Mouse (Mus musculus) bone marrow, adult 2 months (tissue): Measurements from ENCODE around the gene Evx1. TPM values are rescaled to one million over a fixed set of nuclear protein-coding genes. Genes with fewer than 3 reads are reported as not detected.
"Not testable (repeated sequence)": the region's sequence is repeated elsewhere in the genome, so short reads cannot be mapped to it uniquely, and the experiment has no call there.

Experiments used
- H3K27ac ChIP-seq: fragments of 200-500 bp; 2 replicates; pipeline ENCODE4 v1.5.1; 2012; ENCODE audit warnings: low read depth, mild to moderate bottlenecking, control low read depth, inconsistent platforms, low read length; ENCODE audit not compliant: control insufficient read depth, poor library complexity, insufficient read depth
- H3K4me1 ChIP-seq: fragments of 200-500 bp; 2 replicates; pipeline ENCODE4 v1.6.1; 2011; ENCODE audit warnings: low read length; ENCODE audit not compliant: control insufficient read depth, insufficient read depth
- H3K4me3 ChIP-seq: fragments of 200-500 bp; replicated peaks from 2 replicates; pipeline ENCODE3; 2011; ENCODE audit warnings: mild to moderate bottlenecking, low read depth, low read length, control low read depth; ENCODE audit not compliant: control insufficient read depth
- CTCF ChIP-seq: fragments of 200-500 bp; IDR thresholded peaks from 2 replicates; pipeline ENCODE4 v1.5.1; 2011; ENCODE audit warnings: low read length, control low read depth; ENCODE audit not compliant: control insufficient read depth, insufficient read depth
- POLR2A ChIP-seq: fragments of 200-500 bp; IDR thresholded peaks from 2 replicates; pipeline ENCODE4 v1.6.1; 2011; ENCODE audit warnings: low read depth, mild to moderate bottlenecking, control low read depth, low read length, borderline replicate concordance; ENCODE audit not compliant: control insufficient read depth
- WGBS: fragments of 180-500 bp; shearing (Covaris S2); methylation state at CpG from one replicate; pipeline ENCODE4 v1.1.7; 2018; 5-methylcytosine and 5-hydroxymethylcytosine counted together
- polyA plus RNA-seq: library from polyadenylated mRNA; stranded (reverse); fragments of >200 nt; gene quantifications from 2 replicates; pipeline ENCODE4 v1.2.4, GENCODE M21; 2011; ENCODE audit warnings: low replicate concordance; ENCODE audit not compliant: missing spikeins, insufficient read depth, insufficient read length

The Evx1 gene
- polyA plus RNA-seq, 1 experiment = not detected

DNA sequence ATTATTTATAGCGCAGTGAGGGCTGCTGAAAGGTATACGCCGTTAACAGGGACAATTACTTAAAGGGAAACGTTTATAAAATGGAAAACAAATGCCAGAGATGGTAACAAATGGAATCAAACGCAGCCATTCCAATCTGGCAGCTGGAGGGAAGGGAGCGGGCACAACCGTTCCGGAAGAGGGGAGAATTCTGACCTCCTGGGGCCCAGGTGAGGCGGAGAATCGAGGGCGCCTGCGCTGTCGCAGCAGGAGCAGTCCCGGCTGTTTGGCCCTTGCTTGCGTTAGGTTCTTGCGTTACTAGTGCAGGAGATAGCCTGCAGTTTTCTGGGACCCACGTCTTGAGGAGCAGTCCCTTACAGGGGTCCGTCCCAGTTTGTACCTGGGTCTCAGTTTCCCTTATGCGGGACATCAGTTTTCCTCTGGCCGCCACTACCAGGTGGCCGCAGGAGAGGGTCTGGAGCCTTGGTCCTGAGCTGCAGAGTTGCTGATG is 8.6 kb downstream of the Evx1 start:
- TF ChIP-seq POLR2A (no peak), CTCF (no peak)
- no peak overlapping the region for H3K27ac ChIP-seq
- WGBS = 11% methylated on average over 21 of the region's 21 CpGs
- H3K4me3 ChIP-seq = no peak overlapping the region
- no peaks in the 10 kb centered on the region for H3K4me1 ChIP-seq

DNA sequence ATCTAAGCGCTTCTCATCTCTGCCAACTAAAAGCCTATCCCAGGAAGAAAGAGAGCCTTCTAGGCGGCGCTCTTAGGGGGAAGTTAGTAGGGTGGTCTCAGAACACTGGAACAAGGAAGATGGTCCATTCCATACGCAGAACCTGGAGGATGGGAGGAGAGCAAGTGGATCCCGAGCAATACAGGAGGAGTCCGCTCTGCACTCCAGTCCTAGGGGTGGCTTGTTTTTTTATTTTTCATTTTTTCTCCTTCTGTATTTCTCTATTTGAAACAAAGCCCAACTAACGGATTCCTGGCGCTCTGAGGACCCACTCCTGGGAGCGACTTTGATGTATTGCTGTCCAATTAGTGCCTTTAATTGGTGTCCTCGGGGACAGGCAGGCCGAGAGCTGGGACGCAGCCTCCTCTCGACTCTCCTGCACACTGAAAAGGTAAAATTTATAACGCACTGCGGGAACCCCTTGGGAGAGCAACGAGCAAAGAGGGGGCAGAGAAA is 9.5 kb downstream of the Evx1 start:
- H3K4me3 ChIP-seq = no peak overlapping the region
- H3K4me1 ChIP-seq = no peaks in the 10 kb centered on the region
- 12% methylated on average over 16 of the region's 16 CpGs for WGBS
- no peak overlapping the region for H3K27ac ChIP-seq
- TF ChIP-seq POLR2A (no peak), CTCF (no peak)

DNA sequence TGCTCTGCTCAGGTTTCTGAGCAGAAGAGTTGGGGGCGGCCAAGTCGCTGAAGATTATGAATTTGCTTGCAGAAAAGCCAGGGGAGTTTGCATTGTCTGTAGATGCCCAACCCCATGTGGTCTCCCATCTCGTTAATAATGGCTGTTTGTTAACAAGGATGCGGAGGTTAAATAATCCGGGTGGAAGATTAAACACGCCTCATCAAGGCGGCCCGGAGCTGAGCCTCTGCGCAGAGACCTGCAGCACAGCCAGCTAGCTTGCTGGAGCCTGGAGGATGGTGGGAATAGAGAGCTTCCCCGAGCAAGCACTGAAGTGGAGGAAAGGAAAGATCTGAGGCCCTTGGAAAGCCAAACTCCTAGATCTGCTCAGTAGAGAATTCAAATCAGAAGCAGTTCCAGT is 10.0 kb downstream of the Evx1 start:
- Histone ChIP-seq H3K4me3 (no peak overlapping the region), H3K4me1 (no peaks in the 10 kb centered on the region), H3K27ac (no peak overlapping the region)
- TF ChIP-seq POLR2A (no peak), CTCF (no peak)
- WGBS = 31% methylated on average over 10 of the region's 10 CpGs

DNA sequence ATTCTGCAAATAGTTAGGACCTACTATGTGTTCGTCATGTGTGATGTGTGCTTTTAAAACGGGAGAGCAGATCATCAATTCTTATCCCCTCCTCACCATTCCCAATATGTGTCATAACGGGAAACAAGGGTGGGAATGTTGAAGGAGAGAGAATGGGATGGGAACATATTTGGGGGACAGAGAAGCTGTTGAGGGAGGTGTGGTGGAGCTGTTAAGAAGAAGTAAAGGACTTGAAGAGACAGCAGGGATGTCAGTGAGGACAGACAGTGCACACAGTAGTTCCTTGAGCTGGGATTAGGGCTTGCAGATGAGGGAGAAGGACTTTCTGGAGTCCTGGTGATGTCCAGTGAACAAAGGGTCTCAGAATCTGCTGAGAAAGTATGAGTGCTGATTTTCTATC is 10.8 kb downstream of the Evx1 start:
- Histone ChIP-seq H3K4me1 (no peaks in the 10 kb centered on the region), H3K27ac (no peak overlapping the region), H3K4me3 (no peak overlapping the region)
- 67% methylated on average over 3 of the region's 3 CpGs for WGBS
- TF ChIP-seq POLR2A (no peak), CTCF (no peak)

DNA sequence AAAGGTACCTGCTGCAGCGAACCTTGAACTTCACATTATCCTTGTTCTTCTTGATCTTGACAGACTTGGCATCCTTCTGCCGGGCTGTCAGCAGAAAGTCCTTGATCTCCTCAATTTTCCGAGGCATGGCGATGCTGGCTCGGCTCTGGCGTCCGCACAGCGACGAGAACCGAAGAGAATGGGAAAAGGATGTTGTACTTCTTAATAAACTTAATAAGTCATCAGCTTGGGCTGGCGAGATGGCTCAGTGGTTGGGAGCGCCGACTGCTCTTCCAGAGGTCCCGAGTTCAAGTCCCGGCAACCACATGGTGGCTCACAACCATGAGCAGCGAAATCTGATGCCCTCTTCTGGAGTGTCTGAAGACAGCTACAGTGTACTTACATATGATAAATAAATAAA is 33.5 kb downstream of the Evx1 start:
- WGBS = 85% methylated on average over 16 of the region's 16 CpGs
- H3K4me1 ChIP-seq = not testable (repeated sequence)

DNA sequence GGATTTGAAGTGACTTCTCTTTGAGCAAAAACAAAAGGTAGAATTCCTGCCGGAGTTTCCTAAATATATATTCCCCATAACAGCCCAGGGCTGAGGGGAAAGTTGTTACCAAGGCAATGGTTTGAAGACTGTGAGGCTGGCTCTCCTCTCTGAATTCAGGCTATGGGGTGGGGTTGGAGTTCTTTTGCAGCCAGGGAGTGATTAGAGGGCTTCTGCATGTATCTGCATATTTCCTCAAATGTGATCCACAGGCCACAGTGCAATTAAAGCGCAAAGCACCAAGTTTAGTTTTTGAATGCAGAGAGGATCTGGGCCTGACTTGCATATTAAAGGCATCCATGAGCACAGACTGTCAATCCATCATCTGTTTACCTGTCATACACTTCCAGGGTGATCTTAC is 52.7 kb downstream of the Evx1 start:
- no peak for TF ChIP-seq POLR2A
- no peak for TF ChIP-seq CTCF
- Histone ChIP-seq H3K27ac (no peak overlapping the region), H3K4me1 (no peaks in the 10 kb centered on the region), H3K4me3 (no peak overlapping the region)
- 89% methylated on average over 2 of the region's 2 CpGs for WGBS

More for the DNA sequence above, 33.5 kb downstream of the Evx1 start:
- not testable (repeated sequence) for H3K27ac ChIP-seq, H3K4me3 ChIP-seq

DNA sequence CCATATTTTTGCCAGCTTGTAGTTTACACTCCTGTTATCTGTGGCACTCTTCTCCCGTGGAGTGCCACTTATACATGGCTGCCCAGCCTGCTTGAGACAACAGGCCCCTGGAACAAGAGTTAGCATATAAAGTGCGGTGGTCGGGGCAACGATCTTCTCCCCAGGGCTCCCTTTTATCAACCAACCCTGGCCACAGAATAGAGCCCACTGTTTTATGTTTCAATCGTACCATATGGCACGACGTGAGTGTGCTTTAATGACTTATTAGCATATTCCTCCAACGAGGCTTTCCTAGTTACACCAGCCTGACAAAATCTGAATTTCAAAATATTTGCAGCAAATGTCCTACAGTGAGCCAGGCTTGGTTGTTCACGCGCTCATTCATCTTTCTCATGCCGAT is 53.2 kb downstream of the Evx1 start:
- H3K4me1 ChIP-seq = no peaks in the 10 kb centered on the region
- TF ChIP-seq CTCF (no peak), POLR2A (no peak)
- H3K27ac ChIP-seq = no peak overlapping the region
- WGBS = 79% methylated on average over 11 of the region's 11 CpGs
- H3K4me3 ChIP-seq = no peak overlapping the region

DNA sequence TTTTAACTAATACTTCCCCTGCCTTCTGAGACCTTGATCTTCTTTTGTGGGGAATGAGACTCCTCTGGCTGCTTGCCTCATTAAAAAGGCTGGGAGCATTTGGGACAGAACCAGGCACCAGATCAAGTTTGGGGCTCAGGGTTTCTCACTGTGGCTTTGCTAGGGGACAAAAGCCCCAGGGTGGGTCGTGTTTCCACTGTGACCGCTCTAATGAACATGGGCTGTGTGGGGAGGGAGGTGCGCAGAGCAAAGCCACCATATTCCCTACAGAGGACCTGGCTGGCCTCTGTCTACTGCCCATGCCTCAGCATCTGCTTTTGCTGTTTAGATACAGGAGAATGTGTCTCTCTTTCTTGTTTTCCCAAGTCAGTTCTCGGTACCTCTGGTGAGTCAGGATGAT is 53.8 kb downstream of the Evx1 start:
- no peak overlapping the region for H3K27ac ChIP-seq
- H3K4me1 ChIP-seq = no peaks in the 10 kb centered on the region
- TF ChIP-seq CTCF (no peak), POLR2A (no peak)
- 81% methylated on average over 4 of the region's 4 CpGs for WGBS
- no peak overlapping the region for H3K4me3 ChIP-seq

Other genes starting within 250 kb of the Evx1 start
- 0.97 TPM in 1 of 2 replicates, not detected in the other for gene Hoxa1, start 155.2 kb upstream of the Evx1 start, polyA plus RNA-seq
- gene Hoxa2, start 148.7 kb upstream of the Evx1 start, polyA plus RNA-seq = 1.4 TPM in 1 of 2 replicates, not detected in the other
- gene 5730596B20Rik, start 136.0 kb upstream of the Evx1 start, polyA plus RNA-seq = not detected in 2 replicates
- 1.8 TPM in 1 of 2 replicates, not detected in the other for gene Hoxa4, start 121.7 kb upstream of the Evx1 start, polyA plus RNA-seq
- 1.5 and 2.4 TPM in 2 replicates for gene Hoxa5, start 108.9 kb upstream of the Evx1 start, polyA plus RNA-seq
- gene Hoxa6, start 104.8 kb upstream of the Evx1 start, polyA plus RNA-seq = not detected in 2 replicates
- 1.2 and 2.4 TPM in 2 replicates for gene Hoxa3, start 100.2 kb upstream of the Evx1 start, polyA plus RNA-seq
- not detected in 2 replicates for gene Gm28308, start 100.2 kb upstream of the Evx1 start, polyA plus RNA-seq
- gene Hoxa7, start 91.6 kb upstream of the Evx1 start, polyA plus RNA-seq = 1.4 and 2.8 TPM in 2 replicates
- 2.2 and 3.8 TPM in 2 replicates for gene Hoxa9, start 82.4 kb upstream of the Evx1 start, polyA plus RNA-seq
- 0.93 and 1.6 TPM in 2 replicates for gene Hoxa10, start 72.6 kb upstream of the Evx1 start, polyA plus RNA-seq
- 1.3 TPM in 1 of 2 replicates, not detected in the other for gene Hoxa11, start 67.7 kb upstream of the Evx1 start, polyA plus RNA-seq
- gene Hoxa13, start 52.6 kb upstream of the Evx1 start, polyA plus RNA-seq = not detected in 2 replicates